Mouse (Mus musculus) lung, embryonic 15.5 days (tissue): ENCODE data around the gene Wnk2. TPM values are rescaled to one million over a fixed set of nuclear protein-coding genes. Genes with fewer than 3 reads are reported as not detected.
"Not testable (repeated sequence)": the region's sequence is repeated elsewhere in the genome, so short reads cannot be mapped to it uniquely, and the experiment has no call there.

ENCODE experiments used
- ATAC-seq: fragments of 200-750 bp; cut with Nextera tagmentation; 2 replicates; pipeline ENCODE4 v1.8.0; 2017; ENCODE audit warnings: moderate number of reproducible peaks, borderline replicate concordance; ENCODE audit not compliant: low FRiP score, low TSS enrichment; ENCODE audit errors: extremely low read depth
- H3K27ac ChIP-seq: fragments of 300-500 bp; sonication (generic); 2 replicates; pipeline ENCODE4 v1.5.1; 2015; ENCODE audit warnings: moderate library complexity, mild to moderate bottlenecking, inconsistent platforms
- H3K27me3 ChIP-seq: fragments of 300-500 bp; sonication (generic); 2 replicates; pipeline ENCODE4 v1.6.1; 2015; ENCODE audit warnings: inconsistent platforms
- H3K36me3 ChIP-seq: fragments of 300-500 bp; sonication (generic); 2 replicates; pipeline ENCODE4 v1.6.1; 2015; ENCODE audit warnings: inconsistent platforms
- H3K4me1 ChIP-seq: fragments of 300-500 bp; sonication (generic); 2 replicates; pipeline ENCODE4 v1.6.1; 2015; ENCODE audit warnings: inconsistent platforms
- H3K4me2 ChIP-seq: fragments of 300-500 bp; sonication (generic); 2 replicates; pipeline ENCODE4 v1.6.1; 2015; ENCODE audit warnings: inconsistent platforms, mild to moderate bottlenecking, moderate library complexity
- H3K4me3 ChIP-seq: fragments of 300-500 bp; sonication (generic); 2 replicates; pipeline ENCODE4 v1.5.1; 2015; ENCODE audit warnings: mild to moderate bottlenecking, inconsistent platforms
- H3K9ac ChIP-seq: fragments of 300-500 bp; sonication (generic); 2 replicates; pipeline ENCODE4 v1.6.1; 2015; ENCODE audit warnings: inconsistent platforms
- H3K9me3 ChIP-seq: fragments of 300-500 bp; sonication (generic); 2 replicates; pipeline ENCODE4 v1.6.1; 2016; ENCODE audit warnings: inconsistent platforms
- WGBS: fragments of 180-500 bp; shearing (Covaris S2); methylation state at CpG from one replicate; pipeline ENCODE4 v1.1.7; 2015; 5-methylcytosine and 5-hydroxymethylcytosine counted together
- polyA plus RNA-seq: library from polyadenylated mRNA; unstranded; fragments of >200 nt; fragmentation: Nextera tagmentation; extraction: Ambion mirVana; gene quantifications from 2 replicates; pipeline ENCODE4 v1.2.1, GENCODE M21; 2015

Wnk2 gene
- polyA plus RNA-seq, 1 experiment from 2014 or later, result 0.81 TPM

DNA sequence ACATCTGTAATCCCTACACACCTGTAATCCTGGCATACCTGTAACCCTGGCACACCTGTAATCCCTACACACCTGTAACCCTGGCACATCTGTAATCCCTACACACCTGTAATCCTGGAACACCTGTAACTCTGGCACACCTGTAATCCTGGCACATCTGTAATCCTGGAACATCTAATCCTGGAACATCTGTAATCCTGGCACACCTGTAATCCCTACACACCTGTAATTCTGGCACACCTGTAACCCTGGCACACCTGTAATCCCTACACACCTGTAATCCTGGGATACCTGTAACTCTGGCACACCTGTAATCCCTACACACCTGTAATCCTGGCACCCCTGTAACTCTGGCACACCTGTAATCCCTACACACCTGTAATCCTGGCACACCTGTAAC is 93.1 kb downstream of the Wnk2 start:
- H3K36me3 ChIP-seq, H3K9ac ChIP-seq, H3K27me3 ChIP-seq, H3K4me1 ChIP-seq, H3K27ac ChIP-seq, H3K9me3 ChIP-seq, H3K4me3 ChIP-seq, H3K4me2 ChIP-seq, ATAC-seq: not testable (repeated sequence)

- H3K4me1 ChIP-seq, result no peaks in the 10 kb centered on the region
- H3K9me3 ChIP-seq, result no peaks in the 10 kb centered on the region
- no peak overlapping the region for H3K4me3 ChIP-seq
- H3K36me3 ChIP-seq, result no peaks in the 10 kb centered on the region
- WGBS, result 77% methylated on average over 2 of the region's 2 CpGs
- no peak for ATAC-seq
- H3K27ac ChIP-seq, result no peak overlapping the region
- no peak overlapping the region for H3K9ac ChIP-seq
- no peaks in the 10 kb centered on the region for H3K27me3 ChIP-seq
- no peak overlapping the region for H3K4me2 ChIP-seq
Measured at GRCm38 (mm10) chr13:49053333-49053732, 94.5 kb downstream of the Wnk2 start.

GRCm38 (mm10) chr13:49052512-49052911 is 95.3 kb downstream of the Wnk2 start:
- Histone ChIP-seq H3K4me1 (no peaks in the 10 kb centered on the region), H3K9ac (no peak overlapping the region), H3K27me3 (no peaks in the 10 kb centered on the region), H3K36me3 (no peaks in the 10 kb centered on the region), H3K4me2 (no peak overlapping the region), H3K4me3 (no peak overlapping the region), H3K27ac (no peak overlapping the region), H3K9me3 (no peaks in the 10 kb centered on the region)
- WGBS, result 39% methylated on average over 9 of the region's 9 CpGs
- ATAC-seq, result no peak; the same call in 1 of the 2 replicates

DNA sequence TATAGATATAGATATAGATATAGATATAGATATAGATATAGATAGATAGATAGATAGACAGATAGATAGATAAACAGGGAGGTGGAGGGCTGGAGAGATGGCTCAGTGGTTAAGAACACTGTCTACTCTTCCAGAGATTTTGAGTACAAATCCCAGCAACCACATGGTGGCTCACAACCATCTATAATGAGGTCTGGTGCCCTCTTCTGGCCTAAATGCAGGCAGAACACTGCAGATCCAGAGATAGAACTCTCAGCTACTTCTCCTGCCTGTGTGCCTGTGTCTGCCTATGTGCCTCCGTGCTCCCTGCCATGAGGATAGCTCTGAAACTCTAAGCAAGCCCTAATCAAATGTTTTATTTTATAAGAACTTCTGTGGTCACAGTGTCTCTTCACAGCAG is 100.4 kb downstream of the Wnk2 start:
- 92% methylated on average over 1 of the region's 1 CpGs for WGBS
- no peaks in the 10 kb centered on the region for H3K36me3 ChIP-seq
- no peak overlapping the region for H3K4me2 ChIP-seq
- no peaks in the 10 kb centered on the region for H3K4me1 ChIP-seq
- no peak for ATAC-seq
- H3K27ac ChIP-seq, result no peak overlapping the region
- no peak overlapping the region for H3K4me3 ChIP-seq
- H3K9ac ChIP-seq, result no peak overlapping the region
- H3K27me3 ChIP-seq, result no peaks in the 10 kb centered on the region
- no peaks in the 10 kb centered on the region for H3K9me3 ChIP-seq

DNA sequence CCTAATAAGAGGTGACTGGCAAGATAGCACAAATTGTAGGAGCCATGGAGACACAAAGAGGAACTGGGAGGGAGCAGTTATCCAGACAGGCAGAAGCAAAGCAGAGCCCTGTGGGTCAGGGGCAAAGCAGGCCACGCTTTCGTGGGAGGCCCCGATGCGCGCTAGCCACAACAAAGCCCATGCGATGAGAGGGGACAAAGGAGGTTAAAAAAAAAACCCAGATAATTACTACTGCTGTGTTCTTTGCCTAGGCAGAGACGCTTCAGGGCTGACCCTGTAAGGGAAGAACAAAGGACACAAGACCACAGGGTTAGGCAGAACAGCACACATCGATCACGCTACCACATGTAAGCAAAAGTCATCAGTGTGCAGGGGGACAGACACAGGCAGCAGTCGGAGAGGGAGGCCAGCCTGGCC is 103.7 kb downstream of the Wnk2 start:
- WGBS, result 68% methylated on average over 10 of the region's 10 CpGs
- no peaks in the 10 kb centered on the region for H3K9me3 ChIP-seq
- H3K4me2 ChIP-seq, result no peak overlapping the region
- no peaks in the 10 kb centered on the region for H3K36me3 ChIP-seq
- no peak for ATAC-seq
- H3K4me1 ChIP-seq, result no peaks in the 10 kb centered on the region
- no peak overlapping the region for H3K4me3 ChIP-seq
- H3K27me3 ChIP-seq, result no peaks in the 10 kb centered on the region
- H3K9ac ChIP-seq, result no peak overlapping the region
- H3K27ac ChIP-seq, result no peak overlapping the region

GRCm38 (mm10) chr13:49042371-49042770 is 105.4 kb downstream of the Wnk2 start:
- Histone ChIP-seq H3K4me1 (peaks cover 8% of the 10 kb centered on the region), H3K36me3 (no peaks in the 10 kb centered on the region), H3K27ac (no peak overlapping the region), H3K4me3 (no peak overlapping the region), H3K9me3 (no peaks in the 10 kb centered on the region), H3K27me3 (no peaks in the 10 kb centered on the region), H3K4me2 (no peak overlapping the region), H3K9ac (no peak overlapping the region)
- 90% methylated on average over 15 of the region's 15 CpGs for WGBS
- no peak for ATAC-seq

GRCm38 (mm10) chr13:49036928-49037574 is 110.8 kb downstream of the Wnk2 start:
- H3K9ac ChIP-seq, result no peak overlapping the region
- ATAC-seq, result peak; percentile 67; the same call in 1 of the 2 replicates
- no peaks in the 10 kb centered on the region for H3K27me3 ChIP-seq
- H3K27ac ChIP-seq, result peak overlapping the region; percentile 73
- no peak overlapping the region for H3K4me2 ChIP-seq
- 39% methylated on average over 7 of the region's 7 CpGs for WGBS
- peaks cover 19% of the 10 kb centered on the region for H3K4me1 ChIP-seq
- H3K36me3 ChIP-seq, result no peaks in the 10 kb centered on the region
- no peaks in the 10 kb centered on the region for H3K9me3 ChIP-seq
- no peak overlapping the region for H3K4me3 ChIP-seq

GRCm38 (mm10) chr13:49036436-49036835 is 111.4 kb downstream of the Wnk2 start:
- Histone ChIP-seq H3K4me1 (peaks cover 19% of the 10 kb centered on the region), H3K36me3 (no peaks in the 10 kb centered on the region), H3K4me3 (no peak overlapping the region), H3K27me3 (no peaks in the 10 kb centered on the region), H3K9me3 (no peaks in the 10 kb centered on the region), H3K9ac (no peak overlapping the region), H3K4me2 (no peak overlapping the region), H3K27ac (peak overlapping the region; percentile 73)
- 78% methylated on average over 4 of the region's 4 CpGs for WGBS
- peak; percentile 61; the same call in 1 of the 2 replicates for ATAC-seq

GRCm38 (mm10) chr13:49031029-49031428 is 116.8 kb downstream of the Wnk2 start:
- Histone ChIP-seq H3K36me3 (no peaks in the 10 kb centered on the region), H3K4me1 (0 out of 2 replicates have a peak, but pooled peaks cover 5% of the 10 kb centered on the region), H3K4me3 (no peak overlapping the region), H3K9ac (no peak overlapping the region), H3K27ac (no peak overlapping the region), H3K9me3 (no peaks in the 10 kb centered on the region), H3K4me2 (no peak overlapping the region), H3K27me3 (no peaks in the 10 kb centered on the region)
- WGBS, result 55% methylated on average over 2 of the region's 2 CpGs
- no peak for ATAC-seq

- H3K9me3 ChIP-seq, result no peaks in the 10 kb centered on the region
- no peak overlapping the region for H3K4me2 ChIP-seq
- ATAC-seq, result peak; percentile 69; the same call in 1 of the 2 replicates
- H3K4me1 ChIP-seq, result 0 out of 2 replicates have a peak, but pooled peaks cover 8% of the 10 kb centered on the region
- no peak overlapping the region for H3K27ac ChIP-seq
- H3K4me3 ChIP-seq, result no peak overlapping the region
- H3K9ac ChIP-seq, result no peak overlapping the region
- no peaks in the 10 kb centered on the region for H3K36me3 ChIP-seq
- WGBS, result 52% methylated on average over 8 of the region's 8 CpGs
- H3K27me3 ChIP-seq, result no peaks in the 10 kb centered on the region
Measured at GRCm38 (mm10) chr13:49028757-49029539, 118.9 kb downstream of the Wnk2 start.

- Histone ChIP-seq H3K4me3 (no peak overlapping the region), H3K36me3 (no peaks in the 10 kb centered on the region), H3K27ac (no peak overlapping the region), H3K4me2 (no peak overlapping the region), H3K27me3 (no peaks in the 10 kb centered on the region), H3K4me1 (0 out of 2 replicates have a peak, but pooled peaks cover 8% of the 10 kb centered on the region), H3K9ac (no peak overlapping the region), H3K9me3 (no peaks in the 10 kb centered on the region)
- no peak for ATAC-seq
- WGBS, result 77% methylated on average over 8 of the region's 8 CpGs
Measured at GRCm38 (mm10) chr13:49027057-49027456, 120.8 kb downstream of the Wnk2 start.

- Histone ChIP-seq H3K9ac (no peak overlapping the region), H3K4me1 (0 out of 2 replicates have a peak, but pooled peaks cover 8% of the 10 kb centered on the region), H3K4me3 (no peak overlapping the region), H3K27ac (no peak overlapping the region), H3K27me3 (no peaks in the 10 kb centered on the region), H3K9me3 (no peaks in the 10 kb centered on the region), H3K36me3 (no peaks in the 10 kb centered on the region), H3K4me2 (no peak overlapping the region)
- ATAC-seq, result no peak
- 19% methylated on average over 1 of the region's 1 CpGs for WGBS
Measured at GRCm38 (mm10) chr13:49025521-49025920, 122.3 kb downstream of the Wnk2 start.
